Mouse (Mus musculus): ENCODE results near the gene Rhbdf2. TPM values are rescaled to one million over a fixed set of nuclear protein-coding genes. Genes with fewer than 3 reads are reported as not detected.
A peak's percentile ranks its signal among the peaks of the same experiment; 100 is the strongest.

Rhbdf2 gene
- polyA plus RNA-seq, 1 experiment from 2014 or later: 3.1 TPM

GRCm38 (mm10) chr11:116650811-116651210, 24.0 kb upstream of the Rhbdf2 start:
- Histone ChIP-seq H3K27me3 (ENCODE audit: control insufficient read depth, insufficient read depth, low read length) (peaks cover 18% of the 10 kb centered on the region), H3K4me3 (ENCODE audit: low read depth, low read length) (no peak overlapping the region), H3K4me1 (ENCODE audit: control insufficient read depth, insufficient read depth, low read length) (peaks cover 17% of the 10 kb centered on the region), H3K4me2 (ENCODE audit: low read depth, low read length) (no peak overlapping the region), H3K9me3 (replicated peaks; ENCODE audit: control insufficient read depth, low read length) (no peaks in the 10 kb centered on the region), H3K27ac (replicated peaks; ENCODE audit: low read depth, low read length) (no peak overlapping the region), H3K9ac (replicated peaks; ENCODE audit: low read length) (no peak overlapping the region), H3K36me3 (replicated peaks; ENCODE audit: control insufficient read depth, insufficient read depth, low read depth, low read length) (no peaks in the 10 kb centered on the region)
- DNase-seq (ENCODE audit: low spot score) (no peak), ATAC-seq (replicated peaks; ENCODE audit: insufficient number of reproducible peaks, low FRiP score, low TSS enrichment, low read depth) (no peak)
- 82% methylated on average over 8 of the region's 8 CpGs for WGBS

GRCm38 (mm10) chr11:116649711-116650337, 23.0 kb upstream of the Rhbdf2 start:
- H3K27me3 ChIP-seq (ENCODE audit: control insufficient read depth, insufficient read depth, low read length): peaks cover 16% of the 10 kb centered on the region
- no peak overlapping the region for H3K9ac ChIP-seq (replicated peaks; ENCODE audit: low read length)

GRCm38 (mm10) chr11:116648976-116649375, 22.2 kb upstream of the Rhbdf2 start:
- no peak overlapping the region for H3K27ac ChIP-seq (replicated peaks; ENCODE audit: low read depth, low read length)
- peaks cover 10% of the 10 kb centered on the region for H3K27me3 ChIP-seq (ENCODE audit: control insufficient read depth, insufficient read depth, low read length)
- peak overlapping the region; percentile 43 for H3K9ac ChIP-seq (replicated peaks; ENCODE audit: low read length)
- H3K4me1 ChIP-seq (ENCODE audit: control insufficient read depth, insufficient read depth, low read length): peaks cover 28% of the 10 kb centered on the region
- no peak for ATAC-seq (replicated peaks; ENCODE audit: insufficient number of reproducible peaks, low FRiP score, low TSS enrichment, low read depth)
- no peaks in the 10 kb centered on the region for H3K36me3 ChIP-seq (replicated peaks; ENCODE audit: control insufficient read depth, insufficient read depth, low read depth, low read length)
- H3K4me3 ChIP-seq (ENCODE audit: low read depth, low read length): no peak overlapping the region
- no peaks in the 10 kb centered on the region for H3K9me3 ChIP-seq (replicated peaks; ENCODE audit: control insufficient read depth, low read length)
- DNase-seq (ENCODE audit: low spot score): no peak
- H3K4me2 ChIP-seq (ENCODE audit: low read depth, low read length): no peak overlapping the region
- WGBS: 59% methylated on average over 10 of the region's 10 CpGs

More at GRCm38 (mm10) chr11:116649711-116650337, 23.0 kb upstream of the Rhbdf2 start:
- no peak overlapping the region for H3K4me3 ChIP-seq (ENCODE audit: low read depth, low read length)
- no peaks in the 10 kb centered on the region for H3K36me3 ChIP-seq (replicated peaks; ENCODE audit: control insufficient read depth, insufficient read depth, low read depth, low read length)
- no peak overlapping the region for H3K27ac ChIP-seq (replicated peaks; ENCODE audit: low read depth, low read length)
- WGBS: 85% methylated on average over 13 of the region's 13 CpGs
- peaks cover 20% of the 10 kb centered on the region for H3K4me1 ChIP-seq (ENCODE audit: control insufficient read depth, insufficient read depth, low read length)
- no peaks in the 10 kb centered on the region for H3K9me3 ChIP-seq (replicated peaks; ENCODE audit: control insufficient read depth, low read length)
- ATAC-seq (replicated peaks; ENCODE audit: insufficient number of reproducible peaks, low FRiP score, low TSS enrichment, low read depth): no peak
- DNase-seq (ENCODE audit: low spot score): no peak
- H3K4me2 ChIP-seq (ENCODE audit: low read depth, low read length): no peak overlapping the region

- no peaks in the 10 kb centered on the region for H3K9me3 ChIP-seq (replicated peaks; ENCODE audit: control insufficient read depth, low read length)
- peak overlapping the region; percentile 43 for H3K9ac ChIP-seq (replicated peaks; ENCODE audit: low read length)
- H3K27ac ChIP-seq (replicated peaks; ENCODE audit: low read depth, low read length): peak overlapping the region; percentile 59; the same call in 1 of the 2 replicates
- H3K4me3 ChIP-seq (ENCODE audit: low read depth, low read length): no peak overlapping the region
- H3K36me3 ChIP-seq (replicated peaks; ENCODE audit: control insufficient read depth, insufficient read depth, low read depth, low read length): no peaks in the 10 kb centered on the region
- ATAC-seq (replicated peaks; ENCODE audit: insufficient number of reproducible peaks, low FRiP score, low TSS enrichment, low read depth) (no peak), DNase-seq (ENCODE audit: low spot score) (no peak)
- H3K4me2 ChIP-seq (ENCODE audit: low read depth, low read length): peak overlapping the region; percentile 4
- peaks cover 31% of the 10 kb centered on the region for H3K4me1 ChIP-seq (ENCODE audit: control insufficient read depth, insufficient read depth, low read length)
- 30% methylated on average over 18 of the region's 18 CpGs for WGBS
- H3K27me3 ChIP-seq (ENCODE audit: control insufficient read depth, insufficient read depth, low read length): peaks cover 8% of the 10 kb centered on the region
These were observed 21.5 kb upstream of the Rhbdf2 start for GRCm38 (mm10) chr11:116648213-116648921.

GRCm38 (mm10) chr11:116647340-116647991, 20.6 kb upstream of the Rhbdf2 start:
- Histone ChIP-seq H3K4me3 (ENCODE audit: low read depth, low read length) (no peak overlapping the region), H3K4me1 (ENCODE audit: control insufficient read depth, insufficient read depth, low read length) (peaks cover 31% of the 10 kb centered on the region), H3K27ac (replicated peaks; ENCODE audit: low read depth, low read length) (peak overlapping the region; percentile 73), H3K36me3 (replicated peaks; ENCODE audit: control insufficient read depth, insufficient read depth, low read depth, low read length) (no peaks in the 10 kb centered on the region), H3K9ac (replicated peaks; ENCODE audit: low read length) (peak overlapping the region; percentile 22; the same call in 1 of the 2 replicates), H3K9me3 (replicated peaks; ENCODE audit: control insufficient read depth, low read length) (no peaks in the 10 kb centered on the region), H3K4me2 (ENCODE audit: low read depth, low read length) (no peak overlapping the region), H3K27me3 (ENCODE audit: control insufficient read depth, insufficient read depth, low read length) (peaks cover under 1% of the 10 kb centered on the region; the same call in 1 of the 2 replicates)
- WGBS: 43% methylated on average over 11 of the region's 11 CpGs
- ATAC-seq (replicated peaks; ENCODE audit: insufficient number of reproducible peaks, low FRiP score, low TSS enrichment, low read depth) (no peak), DNase-seq (ENCODE audit: low spot score) (peak; percentile 77)

- Histone ChIP-seq H3K27me3 (ENCODE audit: control insufficient read depth, insufficient read depth, low read length) (no peaks in the 10 kb centered on the region), H3K4me2 (ENCODE audit: low read depth, low read length) (no peak overlapping the region), H3K9me3 (replicated peaks; ENCODE audit: control insufficient read depth, low read length) (no peaks in the 10 kb centered on the region), H3K4me3 (ENCODE audit: low read depth, low read length) (no peak overlapping the region), H3K9ac (replicated peaks; ENCODE audit: low read length) (no peak overlapping the region), H3K4me1 (ENCODE audit: control insufficient read depth, insufficient read depth, low read length) (peaks cover 31% of the 10 kb centered on the region), H3K36me3 (replicated peaks; ENCODE audit: control insufficient read depth, insufficient read depth, low read depth, low read length) (no peaks in the 10 kb centered on the region), H3K27ac (replicated peaks; ENCODE audit: low read depth, low read length) (peak overlapping the region; percentile 73; the same call in 1 of the 2 replicates)
- 74% methylated on average over 7 of the region's 7 CpGs for WGBS
- DNase-seq (ENCODE audit: low spot score) (no peak), ATAC-seq (replicated peaks; ENCODE audit: insufficient number of reproducible peaks, low FRiP score, low TSS enrichment, low read depth) (no peak)
These were observed 20.0 kb upstream of the Rhbdf2 start for GRCm38 (mm10) chr11:116646771-116647170.

- ATAC-seq (replicated peaks; ENCODE audit: insufficient number of reproducible peaks, low FRiP score, low TSS enrichment, low read depth): no peak
- no peak overlapping the region for H3K4me2 ChIP-seq (ENCODE audit: low read depth, low read length)
- no peaks in the 10 kb centered on the region for H3K36me3 ChIP-seq (replicated peaks; ENCODE audit: control insufficient read depth, insufficient read depth, low read depth, low read length)
- no peak overlapping the region for H3K9ac ChIP-seq (replicated peaks; ENCODE audit: low read length)
- H3K27ac ChIP-seq (replicated peaks; ENCODE audit: low read depth, low read length): no peak overlapping the region
- no peaks in the 10 kb centered on the region for H3K9me3 ChIP-seq (replicated peaks; ENCODE audit: control insufficient read depth, low read length)
- 46% methylated on average over 11 of the region's 11 CpGs for WGBS
- no peak for DNase-seq (ENCODE audit: low spot score)
- no peak overlapping the region for H3K4me3 ChIP-seq (ENCODE audit: low read depth, low read length)
- H3K4me1 ChIP-seq (ENCODE audit: control insufficient read depth, insufficient read depth, low read length): peaks cover 31% of the 10 kb centered on the region
- no peaks in the 10 kb centered on the region for H3K27me3 ChIP-seq (ENCODE audit: control insufficient read depth, insufficient read depth, low read length)
These were observed 19.3 kb upstream of the Rhbdf2 start for GRCm38 (mm10) chr11:116646136-116646535.

Data from embryonic facial prominence, embryonic 11.5 days (tissue).